Mouse (Mus musculus) cerebellum, postnatal 4 days (tissue): ENCODE data around the gene Gm28042.

ENCODE experiments used
- DNase-seq, 2 experiments: peaks; one replicate each; pipeline ENCODE4 v3.0.0; 2022; ENCODE audit warnings: low spot score in 2 of 2, mixed read lengths in 1 of 2

The Gm28042 gene

DNA sequence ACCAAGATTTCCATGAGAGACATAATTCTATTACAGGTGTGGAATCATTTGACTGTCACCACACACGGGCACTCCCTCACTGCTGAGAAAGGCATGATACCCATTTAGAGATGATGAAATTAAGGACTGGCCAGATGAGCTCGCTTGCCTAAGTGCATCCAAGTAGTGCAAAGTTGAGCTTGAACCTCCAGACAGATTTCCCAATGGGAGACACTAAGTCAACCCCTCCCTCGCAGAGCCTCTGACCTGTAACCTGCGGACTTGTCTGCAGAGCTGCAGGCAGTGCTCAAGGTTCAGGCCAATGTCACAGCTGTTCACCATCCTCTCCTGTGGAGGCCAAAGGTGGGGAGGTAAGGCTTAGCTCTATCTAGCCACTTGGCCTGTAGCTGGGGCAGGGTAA lies 31.5 kb downstream of the Gm28042 start:
- no peak for DNase-seq

GRCm38 (mm10) chr2:120059466-120059865 lies 32.2 kb downstream of the Gm28042 start:
- no peak for DNase-seq

DNA sequence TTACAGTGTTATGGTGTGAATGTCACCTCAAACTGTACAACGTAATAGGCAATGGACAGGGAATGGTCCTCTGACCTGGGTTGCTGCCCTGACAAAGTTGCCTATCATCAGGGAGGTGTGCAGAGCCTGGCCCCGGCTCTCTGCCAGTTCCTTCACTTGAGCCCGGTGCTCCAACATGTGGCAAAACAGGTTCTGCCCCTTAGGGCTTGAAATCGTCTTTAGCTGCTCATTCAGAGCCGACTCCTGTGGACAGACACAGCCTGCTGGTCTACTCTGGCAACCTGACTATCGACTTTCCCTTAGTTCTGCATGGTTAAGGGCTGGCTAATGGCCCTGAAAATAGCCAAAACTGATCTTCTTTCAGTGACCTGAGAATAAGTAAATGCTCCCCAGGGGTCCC lies 32.9 kb downstream of the Gm28042 start:
- DNase-seq: no peak

GRCm38 (mm10) chr2:120060651-120061050 lies 33.4 kb downstream of the Gm28042 start:
- DNase-seq: no peak

DNA sequence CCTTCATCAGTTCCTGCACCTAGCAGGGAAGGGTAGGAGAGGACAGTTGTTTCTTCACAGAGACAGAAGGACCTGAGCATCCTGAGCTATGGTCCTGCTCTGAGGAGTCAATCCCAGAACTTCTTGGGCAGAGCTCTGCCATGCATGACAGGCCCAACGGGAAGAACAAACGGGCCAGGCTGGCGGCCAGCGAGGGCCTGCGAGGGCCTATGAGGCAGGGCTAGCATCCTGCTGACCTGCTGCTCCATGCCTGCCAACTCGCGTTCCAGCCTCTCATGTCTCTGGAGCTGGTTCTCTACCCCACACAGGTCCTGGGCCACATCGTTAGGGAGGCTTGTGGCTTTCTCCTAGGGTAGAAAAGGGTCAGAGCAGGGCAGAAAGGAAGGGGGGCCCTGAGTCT lies 35.0 kb downstream of the Gm28042 start:
- no peak for DNase-seq

DNA sequence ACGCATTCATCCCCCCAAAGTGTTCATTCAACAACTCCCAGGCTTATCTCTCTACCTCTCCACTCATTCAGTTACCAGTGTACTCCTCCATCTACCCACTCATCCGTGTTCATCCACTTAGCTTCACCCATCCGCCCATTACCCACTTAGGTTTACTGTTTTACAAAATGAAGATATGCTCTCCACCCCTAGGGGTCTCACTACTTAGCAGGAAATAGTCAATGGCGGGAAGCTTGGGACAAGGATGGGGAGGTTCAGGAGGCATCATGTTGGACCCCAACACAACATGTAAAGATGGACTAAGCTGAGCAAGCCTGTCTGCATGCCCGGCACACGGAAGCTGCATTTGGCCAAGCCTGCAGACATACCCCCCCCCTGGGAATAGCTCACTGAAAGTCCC lies 37.3 kb downstream of the Gm28042 start:
- no peak for DNase-seq

GRCm38 (mm10) chr2:120065243-120065642 lies 38.0 kb downstream of the Gm28042 start:
- no peak for DNase-seq

- DNase-seq: no peak
These were observed 38.9 kb downstream of the Gm28042 start for GRCm38 (mm10) chr2:120066224-120066623.

GRCm38 (mm10) chr2:120068555-120069465 lies 41.5 kb downstream of the Gm28042 start:
- peak in 1 of 2 experiments; percentile 30 for DNase-seq

DNA sequence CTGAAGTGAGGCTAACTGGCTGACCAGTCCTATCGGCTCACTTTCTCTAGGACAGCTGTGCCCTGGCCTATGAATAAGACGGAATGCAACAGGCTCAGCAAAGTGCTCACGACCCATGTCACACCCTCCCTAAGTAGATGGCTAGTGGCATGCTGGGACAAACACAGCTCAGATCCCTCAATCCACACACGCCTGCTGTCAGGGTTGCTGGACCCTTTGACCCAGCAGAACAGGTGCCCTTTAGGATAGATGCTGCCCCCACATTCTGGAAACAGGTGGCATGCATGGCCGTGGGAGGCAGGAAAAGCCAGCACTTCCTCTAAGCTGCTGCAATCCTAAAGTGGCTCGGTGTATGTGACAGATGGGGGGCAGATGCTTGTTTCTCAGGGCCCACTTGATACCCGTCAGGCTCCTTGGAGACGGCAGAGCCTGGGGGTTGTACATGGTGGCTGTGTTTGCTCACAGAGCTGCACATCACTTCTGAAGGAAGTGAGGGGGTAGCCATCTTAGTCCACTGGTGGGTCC lies 42.2 kb downstream of the Gm28042 start:
- no peak for DNase-seq

DNA sequence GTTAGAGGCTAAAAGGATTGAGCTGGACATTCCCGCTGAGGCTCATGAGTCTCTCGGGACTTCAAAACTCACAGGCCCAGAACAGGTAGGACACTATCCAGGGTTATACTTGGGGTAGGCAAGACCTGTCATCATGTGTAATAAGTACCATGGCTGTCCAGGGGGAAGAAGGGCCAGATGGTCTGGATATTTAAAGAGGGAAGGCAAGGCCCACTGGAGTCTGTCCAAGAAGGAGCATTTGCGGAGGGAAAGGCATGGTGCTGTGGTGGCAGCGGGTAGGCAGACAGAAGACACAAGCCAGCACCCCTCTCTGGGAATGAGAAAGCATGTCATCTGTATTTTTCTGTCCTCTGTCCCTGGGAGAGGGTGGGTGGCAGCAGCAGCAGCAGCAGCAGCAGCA lies 46.8 kb downstream of the Gm28042 start:
- DNase-seq: no peak

DNA sequence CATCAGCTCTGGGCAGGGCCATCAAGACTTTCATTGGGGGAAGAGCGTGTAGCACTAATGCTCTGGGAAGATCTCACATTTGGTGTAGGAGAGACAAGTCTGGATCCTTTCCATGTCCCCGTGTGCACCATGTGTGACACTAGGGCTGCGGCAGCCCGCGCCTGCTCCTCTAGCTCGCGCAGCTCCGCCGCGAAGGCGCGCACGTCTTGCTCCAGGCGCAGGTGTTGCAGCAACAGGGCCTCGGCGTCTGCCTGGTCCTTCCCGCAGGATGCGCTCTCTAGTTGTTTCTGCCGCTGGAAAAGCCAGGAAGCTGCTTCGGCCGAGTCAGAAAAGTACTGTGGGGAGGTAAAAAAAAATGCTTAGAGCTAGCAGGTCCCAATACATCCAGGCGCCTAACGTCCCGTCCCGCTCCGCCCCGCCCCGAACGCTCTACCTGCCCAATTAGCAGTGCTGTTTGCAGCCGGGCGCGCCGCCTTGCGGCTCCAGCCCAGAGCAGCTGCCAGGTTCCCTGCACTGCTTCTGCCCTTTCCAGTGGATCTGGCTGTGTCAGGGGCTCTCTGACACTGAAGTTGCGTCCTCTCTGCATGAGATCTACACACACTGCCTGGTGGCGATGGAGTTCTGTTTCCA lies 48.9 kb downstream of the Gm28042 start:
- DNase-seq: peak in 1 of 2 experiments; percentile 28

- DNase-seq: no peak
These were observed 55.1 kb downstream of the Gm28042 start for GRCm38 (mm10) chr2:120082416-120082815.

- DNase-seq: no peak
These were observed 57.5 kb downstream of the Gm28042 start for GRCm38 (mm10) chr2:120084593-120085361.

GRCm38 (mm10) chr2:120086038-120086437 lies 58.7 kb downstream of the Gm28042 start:
- no peak for DNase-seq

DNA sequence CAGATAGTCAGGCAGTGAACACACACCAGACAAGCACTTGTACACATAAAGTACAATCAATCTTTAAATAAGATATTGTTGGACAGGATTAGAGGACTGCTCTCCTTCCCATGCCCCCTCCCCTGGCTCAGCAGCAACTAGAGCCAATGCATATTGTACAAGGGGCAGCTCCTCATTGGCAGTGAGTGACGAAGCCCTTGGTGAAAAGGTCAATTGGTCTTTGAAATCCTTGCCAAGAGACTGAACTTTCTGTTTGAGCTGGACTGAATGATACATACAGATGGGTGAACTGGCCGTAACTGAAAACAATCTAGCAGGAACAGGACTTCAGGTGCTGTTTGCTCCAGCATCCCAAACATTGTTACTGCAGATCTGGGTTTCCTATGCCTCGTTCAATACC lies 60.1 kb downstream of the Gm28042 start:
- DNase-seq: no peak

DNA sequence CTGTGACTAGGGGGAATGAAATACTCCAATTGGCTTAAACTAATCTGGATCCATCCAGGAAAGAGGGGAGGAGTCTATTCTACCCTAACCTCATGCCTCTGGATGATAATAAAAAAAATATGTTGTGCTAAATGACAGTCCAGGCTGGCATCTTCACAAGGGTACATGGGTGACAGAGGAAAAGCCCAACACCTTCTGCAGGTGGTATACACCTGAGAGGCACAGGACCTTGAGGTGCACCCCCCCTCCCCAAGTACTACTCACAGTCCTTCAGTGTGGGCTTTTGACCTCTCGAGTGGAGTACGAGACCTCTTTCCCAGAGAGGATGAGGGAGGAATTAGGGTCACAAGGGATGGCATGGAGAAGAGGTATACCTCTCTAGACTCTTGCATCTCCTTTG lies 60.6 kb downstream of the Gm28042 start:
- no peak for DNase-seq

GRCm38 (mm10) chr2:120090979-120091378 lies 63.7 kb downstream of the Gm28042 start:
- no peak for DNase-seq
